Mouse (Mus musculus) urinary bladder, postnatal 36 days (tissue): ENCODE results near the gene Grid1.

Experiments used
- DNase-seq, 2 experiments: peaks; one replicate each; pipeline ENCODE4 v3.0.0; 2022; ENCODE audit warnings: low spot score in 2 of 2, mixed read lengths in 1 of 2

Grid1 gene

GRCm38 (mm10) chr14:35198447-35198846, 378.5 kb downstream of the Grid1 start:
- no peak for DNase-seq

- no peak for DNase-seq
These were observed 379.0 kb downstream of the Grid1 start for GRCm38 (mm10) chr14:35198899-35199298.

GRCm38 (mm10) chr14:35209444-35209843, 389.5 kb downstream of the Grid1 start:
- no peak for DNase-seq

- DNase-seq = peak in 1 of 2 experiments; percentile 6
These were observed 399.1 kb downstream of the Grid1 start for GRCm38 (mm10) chr14:35219021-35219420.

GRCm38 (mm10) chr14:35222196-35222595, 402.3 kb downstream of the Grid1 start:
- no peak for DNase-seq

- DNase-seq = no peak
These were observed 407.7 kb downstream of the Grid1 start for GRCm38 (mm10) chr14:35227581-35227980.

GRCm38 (mm10) chr14:35231384-35231783, 411.5 kb downstream of the Grid1 start:
- no peak for DNase-seq

- no peak for DNase-seq
These were observed 423.0 kb downstream of the Grid1 start for GRCm38 (mm10) chr14:35242882-35243281.

- DNase-seq = no peak
These were observed 425.1 kb downstream of the Grid1 start for GRCm38 (mm10) chr14:35244776-35245548.

- DNase-seq = no peak
These were observed 430.5 kb downstream of the Grid1 start for GRCm38 (mm10) chr14:35250412-35250811.

- no peak for DNase-seq
These were observed 434.6 kb downstream of the Grid1 start for GRCm38 (mm10) chr14:35254477-35254876.

- DNase-seq = no peak
These were observed 450.4 kb downstream of the Grid1 start for GRCm38 (mm10) chr14:35270260-35270659.

GRCm38 (mm10) chr14:35309201-35309600, 489.3 kb downstream of the Grid1 start:
- DNase-seq = no peak

- DNase-seq = no peak
These were observed 493.7 kb downstream of the Grid1 start for GRCm38 (mm10) chr14:35313380-35314299.

- DNase-seq = no peak
These were observed 506.4 kb downstream of the Grid1 start for GRCm38 (mm10) chr14:35326306-35326705.

GRCm38 (mm10) chr14:35336561-35336960, 516.7 kb downstream of the Grid1 start:
- DNase-seq = no peak

- DNase-seq = no peak
These were observed 536.1 kb downstream of the Grid1 start for GRCm38 (mm10) chr14:35356011-35356410.

- DNase-seq = no peak
These were observed 536.7 kb downstream of the Grid1 start for GRCm38 (mm10) chr14:35356480-35357085.

GRCm38 (mm10) chr14:35358136-35358821, 538.4 kb downstream of the Grid1 start:
- DNase-seq = peak in 1 of 2 experiments; percentile 13

GRCm38 (mm10) chr14:35365177-35365944, 545.5 kb downstream of the Grid1 start:
- DNase-seq = no peak

- DNase-seq = no peak
These were observed 554.5 kb downstream of the Grid1 start for GRCm38 (mm10) chr14:35374374-35374773.
